Mouse (Mus musculus) liver, embryonic 16.5 days (tissue): ENCODE results near the gene Abcf1. TPM values are rescaled to one million over a fixed set of nuclear protein-coding genes. Genes with fewer than 3 reads are reported as not detected.
A peak's percentile ranks its signal among the peaks of the same experiment; 100 is the strongest.

ENCODE experiments used
- ATAC-seq: fragments of 200-750 bp; cut with Nextera tagmentation; 2 replicates; pipeline ENCODE4 v1.8.0; 2017; ENCODE audit warnings: low read depth, mild to moderate bottlenecking, moderate number of reproducible peaks, moderate library complexity
- H3K27ac ChIP-seq: fragments of 300-500 bp; sonication (generic); 2 replicates; pipeline ENCODE4 v1.5.1; 2014; ENCODE audit warnings: mild to moderate bottlenecking, low read length
- H3K27me3 ChIP-seq: fragments of 300-500 bp; sonication (generic); 2 replicates; pipeline ENCODE4 v1.6.1; 2014; ENCODE audit warnings: low read depth, low read length, mixed read lengths; ENCODE audit not compliant: control insufficient read depth, insufficient read depth
- H3K36me3 ChIP-seq: fragments of 300-500 bp; sonication (generic); 2 replicates; pipeline ENCODE4 v1.6.1; 2014; ENCODE audit warnings: mild to moderate bottlenecking; ENCODE audit not compliant: control insufficient read depth, insufficient read depth
- H3K4me1 ChIP-seq: fragments of 300-500 bp; sonication (generic); 2 replicates; pipeline ENCODE4 v1.6.1; 2014; ENCODE audit warnings: low read depth, low read length, mixed read lengths; ENCODE audit not compliant: control insufficient read depth
- H3K4me2 ChIP-seq: fragments of 300-500 bp; sonication (generic); 2 replicates; pipeline ENCODE4 v1.6.1; 2014; ENCODE audit warnings: low read depth, low read length, mixed read lengths
- H3K4me3 ChIP-seq: fragments of 300-500 bp; sonication (generic); 2 replicates; pipeline ENCODE4 v1.5.1; 2014; ENCODE audit warnings: low read depth, mild to moderate bottlenecking, low read length
- H3K9ac ChIP-seq: fragments of 300-500 bp; sonication (generic); 2 replicates; pipeline ENCODE4 v1.6.1; 2014; ENCODE audit warnings: low read depth, low read length
- H3K9me3 ChIP-seq: fragments of 300-500 bp; sonication (generic); replicated peaks from 2 replicates; pipeline ENCODE4 v1.6.1; 2016; ENCODE audit warnings: low read length; ENCODE audit not compliant: control insufficient read depth
- WGBS: fragments of 180-500 bp; shearing (Covaris S2); extraction: QIAGEN DNeasy Blood & Tissue Kit; methylation state at CpG from one replicate; pipeline ENCODE4 v1.1.7; 2014; ENCODE audit not compliant: insufficient replicate concordance; 5-methylcytosine and 5-hydroxymethylcytosine counted together
- polyA plus RNA-seq: library from polyadenylated mRNA; unstranded; fragments of >200 nt; fragmentation: Nextera tagmentation; extraction: Ambion mirVana; gene quantifications from 2 replicates; pipeline ENCODE4 v1.2.1, GENCODE M21; 2015

Gene Abcf1
- polyA plus RNA-seq, 1 experiment from 2014 or later = 42.4 TPM

DNA sequence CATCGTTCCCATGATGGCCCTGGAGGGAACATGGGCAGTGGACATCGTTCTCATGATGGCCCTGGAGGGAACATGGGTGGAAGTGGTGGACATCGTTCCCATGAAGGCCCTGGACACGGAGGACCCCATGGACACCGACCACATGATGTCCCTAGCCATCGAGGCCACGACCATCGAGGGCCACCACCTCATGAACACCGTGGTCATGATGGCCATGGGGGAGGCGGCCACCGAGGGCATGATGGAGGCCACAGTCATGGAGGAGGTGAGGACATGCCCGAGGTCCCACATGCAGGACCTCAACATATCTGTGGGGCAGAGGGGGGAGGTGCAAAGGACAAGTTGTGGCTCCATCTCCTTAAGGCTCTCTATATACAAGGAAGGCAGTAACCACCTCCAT, 38.9 kb downstream of the Abcf1 start:
- 88% methylated on average over 12 of the region's 12 CpGs for WGBS
- peaks cover 49% of the 10 kb centered on the region for H3K36me3 ChIP-seq
- H3K9me3 ChIP-seq = no peaks in the 10 kb centered on the region

DNA sequence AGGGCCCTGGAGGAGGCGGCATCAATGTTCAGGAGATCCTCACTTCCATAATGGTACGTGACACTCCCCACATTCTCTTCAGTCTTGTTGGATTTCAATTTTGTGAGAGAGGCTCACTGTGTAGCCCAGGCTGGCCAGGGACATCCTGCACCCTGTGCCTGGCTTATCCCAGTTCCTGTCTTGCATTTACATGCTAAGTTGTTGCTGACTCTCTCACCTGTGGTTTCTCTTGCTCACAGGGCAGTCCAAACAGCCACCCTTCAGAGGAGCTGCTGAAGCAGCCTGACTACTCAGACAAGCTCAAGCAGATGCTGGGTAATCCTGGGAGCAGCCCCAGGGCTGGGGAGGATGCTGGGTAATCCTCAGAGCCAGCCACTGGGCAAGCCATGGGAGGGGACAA, 40.0 kb downstream of the Abcf1 start:
- H3K4me2 ChIP-seq = no peak overlapping the region
- no peaks in the 10 kb centered on the region for H3K9me3 ChIP-seq
- 79% methylated on average over 2 of the region's 2 CpGs for WGBS
- no peak for ATAC-seq
- peaks cover 33% of the 10 kb centered on the region for H3K4me1 ChIP-seq
- no peak overlapping the region for H3K9ac ChIP-seq
- H3K27ac ChIP-seq = no peak overlapping the region
- H3K36me3 ChIP-seq = peaks cover 60% of the 10 kb centered on the region
- no peaks in the 10 kb centered on the region for H3K27me3 ChIP-seq
- no peak overlapping the region for H3K4me3 ChIP-seq

More for the DNA sequence above, 38.9 kb downstream of the Abcf1 start:
- peaks cover 22% of the 10 kb centered on the region for H3K4me1 ChIP-seq
- H3K27ac ChIP-seq = no peak overlapping the region
- H3K4me2 ChIP-seq = no peak overlapping the region
- no peak overlapping the region for H3K9ac ChIP-seq
- no peak overlapping the region for H3K4me3 ChIP-seq
- H3K27me3 ChIP-seq = no peaks in the 10 kb centered on the region
- no peak for ATAC-seq

DNA sequence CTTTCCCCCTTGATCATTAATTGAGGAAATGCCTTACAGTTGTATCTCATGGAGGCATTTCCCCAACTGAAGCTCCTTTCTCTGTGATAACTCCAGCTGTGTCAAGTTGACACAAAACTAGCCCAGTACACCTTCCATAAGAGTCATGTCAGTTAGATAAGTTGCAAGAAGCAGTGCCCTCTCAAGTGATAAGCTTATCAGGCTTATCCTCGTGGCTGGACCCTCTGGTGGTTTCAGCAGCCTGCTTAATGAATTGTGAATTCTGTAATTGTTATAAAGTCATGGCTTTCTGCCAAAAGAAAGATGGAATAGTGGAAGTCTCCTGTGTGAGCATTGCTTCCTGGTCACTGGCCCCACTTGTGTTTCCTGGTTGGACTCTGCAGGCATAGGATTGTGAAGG, 42.1 kb downstream of the Abcf1 start:
- Histone ChIP-seq H3K4me2 (no peak overlapping the region), H3K27me3 (no peaks in the 10 kb centered on the region), H3K9ac (no peak overlapping the region; the same call in 1 of the 2 replicates), H3K27ac (peak overlapping the region; percentile 66), H3K4me1 (peaks cover 39% of the 10 kb centered on the region), H3K4me3 (no peak overlapping the region), H3K36me3 (peaks cover 76% of the 10 kb centered on the region), H3K9me3 (no peaks in the 10 kb centered on the region)
- WGBS = 12% methylated on average over 1 of the region's 1 CpGs
- ATAC-seq = peak; percentile 82

DNA sequence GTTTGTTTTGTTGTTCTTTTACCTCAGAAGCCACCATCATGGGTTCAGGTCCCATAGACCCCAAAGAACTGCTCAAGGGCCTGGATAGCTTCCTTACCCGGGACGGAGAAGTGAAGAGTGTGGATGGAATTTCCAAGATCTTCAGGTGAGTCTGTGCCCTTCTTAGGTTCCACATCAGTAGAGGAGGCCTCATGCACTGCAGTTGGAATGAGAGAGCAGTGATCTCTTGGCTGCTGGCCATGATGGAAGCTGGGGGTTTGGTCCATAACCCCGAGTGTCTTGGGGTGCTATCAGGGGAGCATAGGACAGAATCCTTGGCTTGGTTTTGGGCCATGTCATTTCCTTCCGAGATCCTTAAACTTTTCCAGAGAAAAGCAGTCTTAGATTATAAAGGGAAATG, 46.3 kb downstream of the Abcf1 start:
- Histone ChIP-seq H3K4me3 (no peak overlapping the region), H3K27ac (no peak overlapping the region), H3K4me2 (no peak overlapping the region), H3K27me3 (no peaks in the 10 kb centered on the region), H3K9me3 (no peaks in the 10 kb centered on the region), H3K9ac (no peak overlapping the region), H3K4me1 (peaks cover 69% of the 10 kb centered on the region), H3K36me3 (peaks cover 49% of the 10 kb centered on the region)
- 87% methylated on average over 4 of the region's 4 CpGs for WGBS
- ATAC-seq = no peak

DNA sequence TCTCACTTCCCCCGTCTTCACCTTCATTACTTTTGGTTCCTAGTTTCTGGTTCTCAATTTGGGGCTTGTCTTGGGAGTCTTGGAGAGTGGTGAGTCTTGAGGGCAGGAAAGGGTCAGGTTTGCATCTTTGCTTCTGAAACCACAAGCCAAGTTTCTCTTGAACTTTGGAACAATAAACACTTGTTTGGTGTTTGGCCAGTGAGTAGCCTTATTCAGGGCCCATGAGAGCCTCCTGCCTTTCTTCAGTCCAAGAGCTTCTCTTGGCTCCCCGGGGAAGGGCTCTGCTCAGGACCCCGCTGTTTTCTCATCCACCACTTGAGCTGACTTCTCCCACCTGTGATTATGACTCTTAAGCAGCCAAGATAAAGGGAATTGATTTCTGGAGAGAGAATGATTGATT, 47.0 kb downstream of the Abcf1 start:
- 82% methylated on average over 3 of the region's 3 CpGs for WGBS
- H3K36me3 ChIP-seq = peaks cover 44% of the 10 kb centered on the region
- peaks cover 62% of the 10 kb centered on the region for H3K4me1 ChIP-seq
- no peaks in the 10 kb centered on the region for H3K27me3 ChIP-seq
- H3K9ac ChIP-seq = no peak overlapping the region
- no peaks in the 10 kb centered on the region for H3K9me3 ChIP-seq
- no peak for ATAC-seq
- no peak overlapping the region for H3K4me3 ChIP-seq
- H3K27ac ChIP-seq = no peak overlapping the region
- H3K4me2 ChIP-seq = no peak overlapping the region

DNA sequence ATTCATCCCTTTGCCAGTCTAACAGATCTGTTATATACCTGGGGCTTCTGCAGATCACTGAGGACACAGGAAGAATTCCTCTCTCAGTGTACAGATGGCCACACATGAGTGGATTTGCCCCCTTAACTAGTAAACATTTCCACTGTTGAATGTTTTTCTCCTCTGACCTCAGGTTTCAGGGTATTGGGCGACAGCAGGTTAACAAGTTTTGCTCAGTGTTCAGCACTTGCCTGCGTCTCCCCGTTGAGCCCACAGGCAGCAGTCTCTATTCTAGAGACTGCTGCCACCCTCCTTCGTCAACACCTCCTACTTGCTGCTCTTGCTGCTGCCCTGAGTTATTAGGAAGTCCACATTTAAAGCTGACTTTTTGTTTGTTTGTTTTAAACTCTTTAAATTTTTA, 47.9 kb downstream of the Abcf1 start:
- no peak for ATAC-seq
- peaks cover 44% of the 10 kb centered on the region for H3K36me3 ChIP-seq
- WGBS = 80% methylated on average over 4 of the region's 4 CpGs
- no peak overlapping the region for H3K4me3 ChIP-seq
- no peaks in the 10 kb centered on the region for H3K9me3 ChIP-seq
- no peak overlapping the region for H3K4me2 ChIP-seq
- H3K4me1 ChIP-seq = peaks cover 56% of the 10 kb centered on the region
- H3K27me3 ChIP-seq = no peaks in the 10 kb centered on the region
- no peak overlapping the region for H3K9ac ChIP-seq
- no peak overlapping the region for H3K27ac ChIP-seq

DNA sequence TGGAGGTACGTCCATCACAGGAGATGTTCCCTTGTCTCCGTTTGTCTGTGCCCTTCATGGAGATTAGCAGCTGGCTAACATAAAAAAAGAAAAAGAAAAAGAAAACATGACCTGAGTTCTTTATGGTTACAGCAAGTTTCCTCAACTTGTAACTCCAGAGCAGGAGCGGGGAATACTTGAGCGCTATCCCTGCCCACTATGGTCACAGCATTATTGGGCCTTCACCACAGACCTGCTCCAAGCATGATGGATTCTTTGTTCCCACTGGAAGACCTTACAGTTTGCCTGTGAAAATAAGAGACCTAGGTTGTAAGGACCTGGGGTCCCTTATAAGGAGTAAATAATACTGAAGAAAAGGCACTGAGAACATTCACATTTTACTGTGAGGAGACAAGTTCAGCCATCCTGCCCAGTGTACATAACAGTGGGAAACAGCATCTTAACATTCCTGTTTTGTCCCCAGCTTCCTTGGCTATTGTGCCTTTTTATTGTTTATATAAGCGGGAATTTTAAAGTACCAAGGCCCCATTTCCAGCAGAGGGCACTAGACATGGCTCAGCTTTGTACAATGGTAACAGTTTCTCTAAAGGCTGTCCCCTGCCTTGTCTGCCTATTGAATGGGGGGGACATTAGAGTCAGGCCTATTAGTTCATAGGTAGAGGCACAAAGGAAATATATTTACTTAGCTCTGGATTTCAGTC, 48.5 kb downstream of the Abcf1 start:
- ATAC-seq = no peak
- no peaks in the 10 kb centered on the region for H3K27me3 ChIP-seq
- peak overlapping the region; percentile 93; the same call in 1 of the 2 replicates for H3K4me2 ChIP-seq
- peaks cover 37% of the 10 kb centered on the region for H3K36me3 ChIP-seq
- H3K4me1 ChIP-seq = peaks cover 49% of the 10 kb centered on the region
- no peak overlapping the region for H3K4me3 ChIP-seq
- WGBS = 66% methylated on average over 5 of the region's 5 CpGs
- H3K27ac ChIP-seq = peak overlapping the region; percentile 97
- H3K9ac ChIP-seq = peak overlapping the region; percentile 6; the same call in 1 of the 2 replicates
- H3K9me3 ChIP-seq = no peaks in the 10 kb centered on the region

DNA sequence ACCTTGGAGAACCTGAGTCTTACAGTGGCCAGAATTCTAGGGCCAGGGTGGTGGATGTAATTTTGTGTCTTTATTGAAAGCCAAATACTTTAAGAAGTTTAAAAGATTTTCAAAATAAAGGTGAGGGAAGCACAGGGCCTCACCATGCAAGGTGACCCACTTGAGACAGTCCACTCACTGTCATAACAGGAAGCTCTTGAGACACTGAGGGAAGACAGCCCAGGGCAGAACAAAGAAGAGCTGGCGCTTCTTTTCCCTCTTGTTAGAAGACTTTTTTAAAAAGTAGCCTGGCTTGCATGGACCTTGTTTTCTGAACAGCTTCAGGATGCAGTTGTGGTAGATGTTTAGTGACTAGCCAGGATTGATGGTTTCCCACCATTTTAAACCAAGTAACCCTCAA, 49.2 kb downstream of the Abcf1 start:
- no peak for ATAC-seq
- Histone ChIP-seq H3K36me3 (peaks cover 32% of the 10 kb centered on the region), H3K9me3 (no peaks in the 10 kb centered on the region), H3K4me3 (peak overlapping the region; percentile 89), H3K9ac (peak overlapping the region; percentile 72), H3K4me2 (peak overlapping the region; percentile 93), H3K27me3 (no peaks in the 10 kb centered on the region), H3K27ac (peak overlapping the region; percentile 97), H3K4me1 (peaks cover 46% of the 10 kb centered on the region)
- 47% methylated on average over 1 of the region's 1 CpGs for whole genome bisulfite sequencing

DNA sequence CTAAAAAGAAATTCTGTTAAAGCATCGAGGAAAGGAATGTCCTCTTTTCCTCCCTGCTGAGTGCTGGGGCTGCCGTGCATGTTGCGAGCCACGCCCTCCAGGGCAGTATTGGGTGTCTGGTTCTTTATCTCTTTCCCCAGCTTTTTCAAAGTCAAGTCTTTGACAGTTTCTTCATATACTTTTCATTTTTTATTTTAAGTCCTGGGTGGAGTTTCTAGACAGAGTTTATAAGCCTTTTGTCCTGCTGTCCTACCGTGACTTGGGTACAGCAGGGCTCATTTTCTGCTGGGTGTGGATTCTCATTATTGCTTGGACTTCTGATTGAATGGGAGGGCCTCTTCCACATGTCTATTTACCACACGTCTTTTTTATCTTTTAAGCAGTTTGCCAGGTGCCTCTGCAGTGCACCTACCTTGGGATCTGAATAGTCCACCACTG, 49.7 kb downstream of the Abcf1 start:
- no peaks in the 10 kb centered on the region for H3K9me3 ChIP-seq
- H3K9ac ChIP-seq = peak overlapping the region; percentile 72
- peaks cover 27% of the 10 kb centered on the region for H3K36me3 ChIP-seq
- H3K27me3 ChIP-seq = no peaks in the 10 kb centered on the region
- H3K27ac ChIP-seq = peak overlapping the region; percentile 97
- ATAC-seq = no peak
- WGBS = 12% methylated on average over 6 of the region's 6 CpGs
- H3K4me1 ChIP-seq = peaks cover 45% of the 10 kb centered on the region
- H3K4me3 ChIP-seq = peak overlapping the region; percentile 89
- H3K4me2 ChIP-seq = peak overlapping the region; percentile 93
